Mouse (Mus musculus): ENCODE data around the gene Flywch2.

DNA sequence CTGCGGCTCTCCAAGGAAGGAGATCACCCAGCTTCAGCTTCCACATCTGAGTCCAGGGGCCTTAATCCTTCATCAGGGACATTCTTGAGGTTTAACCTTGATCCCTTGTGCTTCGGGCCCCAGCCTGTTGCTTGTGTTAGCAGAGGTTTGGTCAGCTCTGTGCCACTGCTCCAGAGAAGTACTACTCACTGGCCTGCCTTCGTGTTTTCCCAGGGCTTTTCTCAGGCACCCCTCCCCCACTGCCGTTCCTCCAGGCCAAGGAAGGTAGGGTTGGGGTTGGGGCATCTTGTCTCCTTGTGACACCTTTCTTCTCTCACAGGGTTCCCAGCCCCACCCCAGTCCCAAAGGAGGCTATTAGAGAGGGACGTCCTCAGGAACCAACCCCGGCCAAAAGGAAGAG is 36.2 kb upstream of the Flywch2 start:
- no peak for TF ChIP-seq CTCF (IDR thresholded peaks at IDR 0.05; ENCODE audit: low read depth, low read length)
- TF ChIP-seq POLR2A (IDR thresholded peaks at IDR 0.05; ENCODE audit: borderline replicate concordance, low read depth, low read length), result no peak
